Mouse (Mus musculus): Measurements from ENCODE around the gene Wwox.
A peak's percentile ranks its signal among the peaks of the same experiment; 100 is the strongest.
"Not testable (repeated sequence)": the region's sequence is repeated elsewhere in the genome, so short reads cannot be mapped to it uniquely, and the experiment has no call there.

The Wwox gene

GRCm38 (mm10) chr8:114801428-114802134, 362.1 kb downstream of the Wwox start:
- DNase-seq (ENCODE audit: low spot score) = no peak

GRCm38 (mm10) chr8:114803113-114803512, 363.7 kb downstream of the Wwox start:
- peak; percentile 12 for DNase-seq (ENCODE audit: low spot score)

- DNase-seq (ENCODE audit: low spot score) = peak; percentile 86
Measured at GRCm38 (mm10) chr8:114806826-114807420, 367.5 kb downstream of the Wwox start.

- no peak for DNase-seq (ENCODE audit: low spot score)
Measured at GRCm38 (mm10) chr8:114807676-114808426, 368.4 kb downstream of the Wwox start.

- DNase-seq (ENCODE audit: low spot score) = no peak
Measured at GRCm38 (mm10) chr8:114810470-114810869, 371.0 kb downstream of the Wwox start.

- no peak for DNase-seq (ENCODE audit: low spot score)
Measured at GRCm38 (mm10) chr8:114813830-114814229, 374.4 kb downstream of the Wwox start.

- peak; percentile 36 for DNase-seq (ENCODE audit: low spot score)
Measured at GRCm38 (mm10) chr8:114814769-114815736, 375.6 kb downstream of the Wwox start.

GRCm38 (mm10) chr8:114816343-114816742, 376.9 kb downstream of the Wwox start:
- DNase-seq (ENCODE audit: low spot score) = no peak

- DNase-seq (ENCODE audit: low spot score) = no peak
Measured at GRCm38 (mm10) chr8:114816949-114817348, 377.5 kb downstream of the Wwox start.

GRCm38 (mm10) chr8:114821543-114821942, 382.1 kb downstream of the Wwox start:
- DNase-seq (ENCODE audit: low spot score) = peak; percentile 24

GRCm38 (mm10) chr8:114825460-114825859, 386.0 kb downstream of the Wwox start:
- DNase-seq (ENCODE audit: low spot score) = no peak

- no peak for DNase-seq (ENCODE audit: low spot score)
Measured at GRCm38 (mm10) chr8:114826991-114827390, 387.5 kb downstream of the Wwox start.

- not testable (repeated sequence) for DNase-seq (ENCODE audit: low spot score)
Measured at GRCm38 (mm10) chr8:114827810-114828209, 388.4 kb downstream of the Wwox start.

- DNase-seq (ENCODE audit: low spot score) = peak; percentile 36
Measured at GRCm38 (mm10) chr8:114831595-114831994, 392.1 kb downstream of the Wwox start.

- DNase-seq (ENCODE audit: low spot score) = peak; percentile 45
Measured at GRCm38 (mm10) chr8:114832251-114832774, 392.9 kb downstream of the Wwox start.

- no peak for DNase-seq (ENCODE audit: low spot score)
Measured at GRCm38 (mm10) chr8:114834730-114835129, 395.3 kb downstream of the Wwox start.

GRCm38 (mm10) chr8:114839998-114840397, 400.5 kb downstream of the Wwox start:
- DNase-seq (ENCODE audit: low spot score) = no peak

- peak; percentile 72 for DNase-seq (ENCODE audit: low spot score)
Measured at GRCm38 (mm10) chr8:114847666-114848065, 408.2 kb downstream of the Wwox start.

- DNase-seq (ENCODE audit: low spot score) = peak; percentile 90
Measured at GRCm38 (mm10) chr8:114849461-114849860, 410.0 kb downstream of the Wwox start.

GRCm38 (mm10) chr8:114850014-114850870, 410.8 kb downstream of the Wwox start:
- no peak for DNase-seq (ENCODE audit: low spot score)

GRCm38 (mm10) chr8:114853765-114854164, 414.3 kb downstream of the Wwox start:
- DNase-seq (ENCODE audit: low spot score) = no peak

All from adipocyte (in vitro differentiated cells).